Mouse (Mus musculus) B cell, adult 62 days (primary cell): ENCODE measurements around the gene Tiprl. TPM values are rescaled to one million over a fixed set of nuclear protein-coding genes. Genes with fewer than 3 reads are reported as not detected.

Experiments
- total RNA-seq: library from RNA; stranded (reverse); gene quantifications from 4 replicates; pipeline ENCODE4 v1.2.4, GENCODE M21; 2023

Gene Tiprl
- 36.3 to 46.7 TPM (median 41.9 TPM) in 4 replicates for total RNA-seq

DNA sequence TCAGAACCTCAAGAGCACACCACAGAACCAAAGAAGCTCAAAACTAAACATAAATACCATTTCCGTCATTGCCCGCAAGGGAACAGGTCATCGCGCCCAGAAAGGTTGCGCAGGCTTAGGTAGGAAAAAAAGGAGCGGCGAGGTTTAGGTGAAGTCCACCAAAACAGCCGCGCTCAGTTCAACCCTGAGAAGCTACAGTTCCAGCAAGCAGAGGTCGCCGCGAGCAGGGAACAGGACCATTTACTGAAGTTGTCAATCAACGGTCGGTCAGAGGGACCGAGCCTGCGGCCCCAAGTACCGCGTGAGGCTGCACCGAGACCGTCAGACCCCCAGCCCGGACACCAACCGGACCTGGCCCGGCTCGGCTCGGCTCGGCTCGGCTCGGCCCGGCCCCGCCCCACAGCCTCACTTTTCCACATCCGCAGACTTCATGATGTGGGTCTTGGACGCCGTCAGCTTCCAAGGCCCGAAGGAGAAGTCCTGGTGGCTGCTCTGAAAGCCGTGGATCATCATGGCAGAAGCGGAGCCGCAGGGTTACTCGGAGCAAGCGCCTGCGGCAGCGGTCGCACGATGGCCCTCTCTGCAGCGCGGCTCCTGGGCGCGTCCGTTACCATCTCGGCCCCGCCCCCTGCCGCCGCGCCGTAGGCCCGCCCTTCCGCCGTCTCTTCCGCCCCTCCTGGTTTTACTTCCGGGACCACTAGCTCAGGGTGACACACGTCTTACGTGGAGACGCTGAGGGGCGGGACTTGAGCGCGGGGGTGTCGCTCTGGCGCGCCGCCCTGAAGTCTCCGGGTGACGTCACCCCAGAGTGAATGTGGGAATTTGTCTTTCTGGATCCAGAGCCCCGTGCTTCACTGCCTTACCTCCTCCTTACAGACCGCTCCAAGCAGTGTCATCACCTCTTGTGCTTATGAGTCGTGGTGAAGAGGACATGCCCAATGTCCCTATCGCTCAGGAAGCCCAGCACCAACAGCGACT lies at the start of gene Tiprl:
Tiprl (minus strand) TSS at position 676 of the 978 bp plus-strand sequence.

DNA sequence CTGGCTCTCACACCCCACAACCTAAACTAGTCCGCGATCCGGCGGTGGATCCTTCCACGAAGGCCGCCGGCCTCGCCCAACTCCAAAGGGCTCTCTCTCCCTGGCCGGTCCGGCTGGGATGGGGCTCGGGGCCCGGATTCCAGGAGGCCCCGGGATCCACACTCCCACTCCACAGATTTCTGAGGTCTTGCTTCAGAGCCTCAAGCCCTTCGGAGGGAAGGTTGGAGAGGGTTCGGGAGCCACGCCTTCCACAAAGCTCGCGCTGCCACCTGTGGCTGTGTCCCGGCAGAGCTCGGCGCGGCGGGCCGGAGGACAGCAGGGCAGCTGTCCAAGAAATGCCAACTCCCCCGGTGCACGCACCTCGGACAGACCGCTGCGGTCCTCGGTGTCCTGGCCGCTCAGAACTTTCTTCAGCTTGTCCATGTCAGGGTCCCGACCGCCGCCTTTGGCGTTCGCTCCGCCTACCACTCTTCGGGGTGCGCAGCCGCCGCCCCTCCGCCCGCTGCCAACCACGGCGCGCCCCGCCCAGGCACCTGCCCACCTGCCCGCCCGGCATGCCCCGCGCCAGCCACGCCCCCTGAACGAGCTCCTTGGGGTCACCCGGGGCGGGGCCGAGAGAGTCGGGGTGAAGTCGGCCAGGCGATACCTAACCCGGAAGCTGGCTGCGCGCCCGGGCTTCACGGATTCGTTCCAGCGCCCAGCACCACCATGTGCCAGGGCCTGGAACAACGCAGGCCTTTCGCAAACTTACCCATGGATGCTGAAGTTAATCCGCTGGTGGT lies 42.7 kb downstream of the Tiprl start, which contains the start of gene Sft2d2:
Sft2d2 (minus strand) TSS at position 559 of the 782 bp plus-strand sequence.

Other genes with a start within 250 kb of the Tiprl start
- gene Tbx19, start 76.2 kb downstream of the Tiprl start, total RNA-seq, result 0.20 to 1.6 TPM (median 0.72 TPM) in 4 replicates
- gene Sft2d2, start 42.6 kb downstream of the Tiprl start, total RNA-seq, result 29.2 to 31.1 TPM (median 29.8 TPM) in 4 replicates
- gene Gpr161, start 58.8 kb upstream of the Tiprl start, total RNA-seq, result not detected in 4 replicates
- 24.3 to 33.2 TPM (median 28.8 TPM) in 4 replicates for gene Dcaf6, start 223.5 kb upstream of the Tiprl start, total RNA-seq
- gene Mpc2, start 223.6 kb upstream of the Tiprl start, total RNA-seq, result 26.9 to 35.5 TPM (median 33.0 TPM) in 4 replicates
- gene Adcy10, start 248.2 kb upstream of the Tiprl start, total RNA-seq, result 0.86 to 1.7 TPM (median 1.1 TPM) in 3 of 4 replicates, not detected in the other